Mouse (Mus musculus): Measurements from ENCODE around the gene Slc25a41.
A peak's percentile ranks its signal among the peaks of the same experiment; 100 is the strongest.

The Slc25a41 gene

DNA sequence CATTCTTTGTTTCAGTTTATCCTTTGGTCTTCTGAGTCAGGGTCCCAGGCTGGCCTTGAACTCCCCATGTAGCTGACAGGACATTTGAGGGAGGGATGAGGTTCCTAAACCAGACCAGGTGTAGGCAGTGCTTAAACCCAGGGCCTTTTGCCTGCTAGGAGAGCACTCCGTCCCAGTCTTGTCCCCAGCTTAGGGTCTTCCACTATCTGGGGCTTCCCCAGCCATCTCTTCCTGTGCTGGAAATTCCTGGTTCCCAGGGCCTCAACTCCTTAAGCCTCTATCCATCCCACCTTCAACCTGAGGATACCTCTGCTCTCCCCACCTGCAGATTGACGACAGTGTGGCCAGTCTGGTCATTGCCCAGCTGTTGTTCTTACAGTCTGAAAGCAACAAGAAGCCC lies 50.5 kb downstream of the Slc25a41 start:
- DNase-seq (ENCODE audit: low spot score in 2 of 2), result no peak

DNA sequence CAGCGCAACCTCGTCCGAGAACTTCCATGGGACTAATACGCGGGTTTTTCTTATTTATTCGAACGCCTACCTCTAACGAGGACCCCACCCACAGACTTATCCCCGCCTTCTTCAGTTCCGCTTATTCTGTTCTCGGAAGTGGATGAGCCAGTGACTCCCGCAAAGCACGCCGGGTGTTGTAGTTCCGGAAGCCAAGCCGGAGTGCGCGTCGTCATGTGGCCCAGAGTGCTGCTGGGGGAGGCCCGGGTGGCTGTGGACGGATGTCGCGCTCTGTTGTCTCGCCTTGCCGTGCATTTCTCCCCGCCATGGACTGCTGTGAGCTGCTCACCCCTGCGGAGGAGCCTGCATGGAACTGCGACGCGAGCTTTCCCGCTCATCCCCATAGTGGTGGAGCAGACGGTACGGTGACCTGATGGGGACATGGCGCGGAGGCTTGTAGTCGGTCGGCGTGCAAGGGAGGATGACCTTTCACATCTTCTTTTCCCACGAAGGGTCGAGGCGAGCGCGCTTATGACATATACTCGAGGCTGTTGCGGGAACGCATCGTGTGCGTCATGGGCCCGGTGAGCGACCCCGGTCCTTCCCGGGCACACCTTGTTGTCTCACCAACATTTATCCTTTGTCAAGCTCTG lies 51.2 kb downstream of the Slc25a41 start, which contains the start of gene Clpp:
Gene Clpp, plus strand, starts transcription at position 191 of the 632 bp plus-strand sequence.
- DNase-seq (ENCODE audit: low spot score in 2 of 2), result peak; percentile 97

DNA sequence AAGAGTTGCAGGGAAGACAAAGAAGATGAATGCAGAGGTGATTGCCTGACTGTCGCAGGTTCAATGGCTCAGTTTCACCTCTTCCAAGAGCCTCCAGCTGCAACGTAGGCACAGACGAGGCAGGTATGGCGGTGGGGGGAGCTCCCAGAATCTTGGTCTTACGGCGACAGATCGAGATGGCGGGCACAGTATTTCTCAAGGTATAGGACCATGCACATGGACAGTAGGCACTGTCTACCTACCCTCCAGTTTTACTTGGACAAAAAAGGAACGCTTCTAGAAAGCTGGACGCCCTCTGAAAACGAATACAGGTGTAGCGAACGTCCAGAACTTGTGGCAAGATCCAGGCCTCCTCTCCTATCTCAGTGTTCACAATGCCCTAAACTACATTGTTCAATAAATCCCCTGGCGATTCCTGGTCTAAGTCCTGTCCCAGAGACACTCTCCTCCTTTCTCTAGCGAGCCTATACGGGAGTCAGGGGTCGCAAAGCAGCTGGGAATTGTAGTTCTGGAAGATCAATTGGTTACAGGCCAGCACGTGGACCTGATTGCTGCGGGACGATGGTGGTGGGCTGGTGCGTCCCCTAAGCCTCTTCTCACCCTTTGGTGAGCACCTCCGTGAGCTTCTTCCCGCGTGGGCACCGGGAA lies 51.9 kb downstream of the Slc25a41 start:
- no peak for DNase-seq (ENCODE audit: low spot score in 2 of 2)

DNA sequence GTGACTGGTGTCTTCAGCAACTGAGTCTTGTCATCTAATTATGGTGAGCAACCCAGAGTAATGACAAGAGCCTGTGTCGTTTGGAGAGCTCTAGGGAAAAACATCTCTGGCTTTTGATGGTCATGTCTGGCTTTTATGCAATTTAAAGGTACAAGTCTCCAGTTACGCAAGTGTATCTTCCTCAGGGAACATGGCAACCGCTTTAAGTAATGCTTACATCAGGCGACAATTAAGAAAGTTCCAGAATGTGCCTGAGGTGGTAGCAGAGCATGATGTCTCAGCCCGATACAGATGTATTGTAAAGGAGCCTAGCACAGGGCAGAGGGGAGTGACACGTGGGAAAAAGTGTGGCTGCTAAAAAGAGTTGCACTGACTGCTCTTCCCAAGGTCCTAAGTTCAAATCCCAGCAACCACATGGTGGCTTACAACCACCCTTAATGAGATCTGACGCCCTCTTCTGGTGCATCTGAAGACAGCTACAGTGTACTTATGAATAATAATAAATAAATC lies 52.5 kb downstream of the Slc25a41 start:
- DNase-seq (ENCODE audit: low spot score in 2 of 2), result no peak

DNA sequence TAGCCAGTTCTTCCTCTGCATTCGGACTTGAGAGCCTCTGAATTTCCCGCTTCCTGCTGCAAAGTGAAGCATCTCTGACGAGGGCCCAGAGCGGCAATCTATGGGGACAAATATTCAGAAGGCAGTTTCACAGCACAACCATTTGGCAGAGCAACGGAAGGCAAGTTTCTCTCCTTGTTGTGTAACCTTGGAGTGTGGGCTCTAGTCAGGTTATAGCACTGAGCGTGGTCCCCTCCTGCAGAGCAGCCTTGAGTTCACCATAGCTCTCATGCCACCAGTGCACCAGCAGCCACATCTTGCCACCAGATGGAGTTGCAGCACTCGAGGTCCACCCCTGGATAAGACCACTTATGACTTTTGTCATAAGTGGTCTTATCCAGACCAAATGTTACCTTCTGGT lies 53.0 kb downstream of the Slc25a41 start:
- DNase-seq (ENCODE audit: low spot score in 2 of 2), result no peak

DNA sequence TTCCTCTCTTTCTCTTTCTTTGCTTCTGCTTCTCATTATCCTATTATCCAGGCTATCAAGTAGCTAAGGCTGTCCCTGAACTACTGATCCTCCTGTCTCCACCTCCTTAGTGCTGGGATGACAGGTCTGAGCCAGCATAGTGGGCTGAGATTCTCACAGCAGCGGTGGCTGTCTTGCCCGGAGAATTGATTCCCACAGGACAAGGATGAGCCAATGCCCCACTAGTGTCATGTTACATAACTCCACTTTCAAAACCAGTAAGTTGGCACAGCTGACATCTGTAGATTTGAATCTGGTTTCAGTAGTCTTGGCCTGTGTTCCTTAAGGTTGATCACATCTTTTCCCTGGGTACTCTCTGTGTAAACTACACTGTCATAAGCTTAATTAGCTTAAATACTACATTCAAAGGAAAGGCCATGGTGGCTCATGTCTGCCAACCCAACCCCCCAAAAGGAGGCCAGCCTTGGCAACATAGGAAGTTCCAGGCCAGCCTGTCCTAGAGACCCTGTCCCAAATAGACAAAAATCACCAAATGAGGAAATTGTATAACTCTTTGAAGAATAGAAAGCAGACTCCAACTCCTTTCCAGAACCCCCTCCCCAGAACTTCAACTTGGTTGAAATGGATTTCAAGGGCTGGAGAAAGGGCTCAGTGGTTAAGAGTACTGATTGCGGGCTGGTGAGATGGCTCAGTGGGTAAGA lies 55.2 kb downstream of the Slc25a41 start:
- DNase-seq (ENCODE audit: low spot score in 2 of 2), result no peak

DNA sequence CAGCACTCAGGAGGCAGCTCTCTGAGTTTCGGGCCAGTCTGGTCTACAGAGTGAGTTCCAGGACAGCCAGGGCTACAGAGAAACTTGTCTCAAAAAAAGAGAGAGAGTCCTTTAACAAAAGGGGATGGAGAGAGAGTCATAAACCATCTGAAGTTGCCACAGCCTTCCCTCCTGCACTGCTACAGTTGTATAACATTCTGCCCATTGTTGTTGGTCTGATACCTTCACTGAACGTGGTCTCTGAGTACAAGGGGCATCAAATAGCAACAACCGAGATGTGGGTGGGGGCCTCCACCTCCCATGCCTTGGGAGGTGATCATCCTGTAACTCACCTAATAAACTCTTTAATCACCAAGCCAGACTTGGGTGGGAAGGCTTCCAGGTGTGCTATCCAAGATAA lies 55.8 kb downstream of the Slc25a41 start:
- DNase-seq (ENCODE audit: low spot score in 2 of 2), result no peak

DNA sequence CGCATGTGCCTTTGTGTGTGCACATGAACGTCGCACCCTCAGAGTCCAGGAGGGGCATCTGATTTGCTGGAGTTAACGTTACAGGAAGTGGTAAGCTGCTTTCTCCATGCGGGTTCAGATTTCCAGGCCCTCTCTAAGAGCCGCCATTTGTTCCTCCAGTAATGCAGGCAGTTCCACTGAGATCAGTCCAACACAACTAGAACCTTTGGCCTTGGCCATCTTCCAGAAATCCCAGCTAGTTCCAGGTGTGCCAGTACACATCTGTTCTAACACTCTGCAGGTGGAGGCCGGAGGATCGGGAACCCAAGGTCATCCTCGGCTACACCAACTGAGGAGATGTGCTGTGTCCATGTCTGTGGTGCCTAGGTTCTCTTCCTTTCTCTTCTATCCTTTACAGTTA lies 56.6 kb downstream of the Slc25a41 start:
- DNase-seq (ENCODE audit: low spot score in 2 of 2), result no peak
